In the genomic region with DNA sequence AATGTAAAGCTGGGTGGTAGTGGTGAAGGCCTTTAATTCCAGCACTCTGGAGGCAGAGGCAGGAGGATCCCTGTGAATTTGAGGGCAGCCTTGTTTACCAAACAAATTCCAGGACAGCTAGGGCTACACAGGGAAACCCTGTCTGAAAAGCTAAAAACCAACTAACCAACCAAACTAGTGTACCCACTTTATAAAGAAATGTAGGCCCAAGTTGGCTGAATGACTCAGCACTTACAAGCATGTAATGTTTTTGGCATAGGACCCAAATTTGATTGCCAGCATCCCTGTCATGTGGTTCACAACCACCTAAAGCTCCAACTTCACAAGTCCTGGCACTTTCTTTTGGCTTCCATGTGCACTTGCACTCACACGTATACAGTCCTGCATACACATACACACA, we compare ENCODE assay signal across 19 mouse cellular contexts. TPM values are rescaled to one million over a fixed set of nuclear protein-coding genes. Genes with fewer than 3 reads are reported as not detected.
DNase-seq lines count a peak whose midpoint lies in the region; ATAC-seq and TF ChIP-seq lines count a peak whose summit lies in the region.
"Had no signal": no experiment of that assay in that cellular context is flagged by ENCODE, and none has a peak within 500 bp of the region (broad histone marks: within the 10 kb centered on the region; RNA-seq: fewer than 3 reads in every experiment).

No protein-coding gene starts in this region.

- TF ChIP-seq CTCF in hindbrain, postnatal 0 days (IDR thresholded peaks at IDR 0.05; ENCODE audit: low read depth), result no peak
- no peak for TF ChIP-seq CTCF in C2C12 (IDR thresholded peaks at IDR 0.05; ENCODE audit: control insufficient read depth, insufficient read depth, insufficient read length)

- H3K4me3 ChIP-seq in hindbrain, postnatal 0 days (ENCODE audit: low read length), result no peak overlapping the region
- H3K4me3 ChIP-seq in hindbrain, embryonic 16.5 days (ENCODE audit: low read length), result no peak overlapping the region
- H3K4me3 ChIP-seq in C2C12 (ENCODE audit: insufficient read depth, poor library complexity, severe bottlenecking), result no peak overlapping the region
- H3K4me3 ChIP-seq in midbrain, embryonic 15.5 days, result no peak overlapping the region
- H3K4me3 ChIP-seq: embryonic facial prominence, embryonic 15.5 days; heart, embryonic 15.5 days; hindbrain, embryonic 10.5 days; liver, embryonic 13.5 days; lung, embryonic 15.5 days; neural tube, embryonic 12.5 days; stomach, embryonic 15.5 days had no signal

- no peaks in the 10 kb centered on the region for H3K27me3 ChIP-seq in hindbrain, postnatal 0 days (ENCODE audit: insufficient read depth, low read length)
- no peaks in the 10 kb centered on the region for H3K27me3 ChIP-seq in hindbrain, embryonic 16.5 days (replicated peaks; ENCODE audit: control insufficient read depth, insufficient read depth, low read length)
- H3K27me3 ChIP-seq in C2C12 (ENCODE audit: control insufficient read depth, insufficient read depth, insufficient read length), result no peaks in the 10 kb centered on the region
- H3K27me3 ChIP-seq in midbrain, embryonic 15.5 days (replicated peaks), result peaks cover 5% of the 10 kb centered on the region; the same call in 1 of the 2 replicates
- H3K27me3 ChIP-seq: embryonic facial prominence, embryonic 15.5 days; heart, embryonic 15.5 days; liver, embryonic 13.5 days; lung, embryonic 15.5 days; neural tube, embryonic 12.5 days; stomach, embryonic 15.5 days had no signal

- no peak overlapping the region for H3K9ac ChIP-seq in hindbrain, postnatal 0 days (replicated peaks; ENCODE audit: low read length)
- H3K9ac ChIP-seq in hindbrain, embryonic 16.5 days (ENCODE audit: low read depth, low read length), result no peak overlapping the region
- H3K9ac ChIP-seq in midbrain, embryonic 15.5 days, result no peak overlapping the region
- H3K9ac ChIP-seq: embryonic facial prominence, embryonic 15.5 days; heart, embryonic 15.5 days; liver, embryonic 13.5 days; lung, embryonic 15.5 days; neural tube, embryonic 12.5 days; stomach, embryonic 15.5 days had no signal

- no peaks in the 10 kb centered on the region for H3K4me1 ChIP-seq in hindbrain, postnatal 0 days (ENCODE audit: insufficient read depth, low read length)
- H3K4me1 ChIP-seq in hindbrain, embryonic 16.5 days (ENCODE audit: control insufficient read depth, insufficient read depth, low read depth, low read length), result no peaks in the 10 kb centered on the region
- peaks cover 11% of the 10 kb centered on the region; the same call in 1 of the 2 replicates for H3K4me1 ChIP-seq in midbrain, embryonic 15.5 days
- H3K4me1 ChIP-seq: embryonic facial prominence, embryonic 15.5 days; heart, embryonic 15.5 days; hindbrain, embryonic 10.5 days; liver, embryonic 13.5 days; lung, embryonic 15.5 days; neural tube, embryonic 12.5 days; stomach, embryonic 15.5 days had no signal

- no peak overlapping the region for H3ac ChIP-seq in C2C12 (ENCODE audit: control insufficient read depth, insufficient read length, low read depth)

- peak; percentile 33 for DNase-seq in hindbrain, postnatal 0 days (ENCODE audit: low spot score)
- peak; percentile 66 for DNase-seq in NIH3T3 (ENCODE audit: low read depth)
- peak; percentile 33 for DNase-seq in gonadal fat pad, adult 2 months (ENCODE audit: low read depth)
- DNase-seq in ovary, postnatal 14 days (ENCODE audit: low spot score), result no peak
- DNase-seq: cerebellum, adult 9-10 months; heart, adult 11 months; left cerebral cortex, postnatal 4 days; liver, embryonic 13.5 days had no signal

- H3K4me2 ChIP-seq in hindbrain, postnatal 0 days (ENCODE audit: low read depth, low read length), result no peak overlapping the region
- H3K4me2 ChIP-seq in hindbrain, embryonic 16.5 days (ENCODE audit: low read length), result no peak overlapping the region
- no peak overlapping the region for H3K4me2 ChIP-seq in midbrain, embryonic 15.5 days
- H3K4me2 ChIP-seq: embryonic facial prominence, embryonic 15.5 days; heart, embryonic 15.5 days; liver, embryonic 13.5 days; lung, embryonic 15.5 days; neural tube, embryonic 12.5 days; stomach, embryonic 15.5 days had no signal

- 93% methylated on average over 1 of the region's 1 CpGs for WGBS in hindbrain, postnatal 0 days
- WGBS in hindbrain, embryonic 16.5 days, result 87% methylated on average over 1 of the region's 1 CpGs
- WGBS in midbrain, embryonic 15.5 days, result 89% methylated on average over 1 of the region's 1 CpGs

- no peak overlapping the region for H3K27ac ChIP-seq in hindbrain, postnatal 0 days
- H3K27ac ChIP-seq in hindbrain, embryonic 16.5 days (ENCODE audit: low read depth, low read length), result no peak overlapping the region
- H3K27ac ChIP-seq in midbrain, embryonic 15.5 days, result no peak overlapping the region
- H3K27ac ChIP-seq: embryonic facial prominence, embryonic 15.5 days; heart, embryonic 15.5 days; hindbrain, embryonic 10.5 days; liver, embryonic 13.5 days; lung, embryonic 15.5 days; neural tube, embryonic 12.5 days; stomach, embryonic 15.5 days had no signal

- peaks cover 5% of the 10 kb centered on the region for H3K79me2 ChIP-seq in C2C12 (ENCODE audit: control insufficient read depth, insufficient read depth)

- peaks cover 6% of the 10 kb centered on the region for H3K79me3 ChIP-seq in C2C12 (ENCODE audit: low read depth)

- no peaks in the 10 kb centered on the region for H3K36me3 ChIP-seq in hindbrain, postnatal 0 days (ENCODE audit: insufficient read depth, low read length)
- no peaks in the 10 kb centered on the region for H3K36me3 ChIP-seq in hindbrain, embryonic 16.5 days (ENCODE audit: control insufficient read depth, insufficient read depth, low read length)
- H3K36me3 ChIP-seq in C2C12 (ENCODE audit: control insufficient read depth, insufficient read depth), result no peaks in the 10 kb centered on the region
- no peaks in the 10 kb centered on the region for H3K36me3 ChIP-seq in midbrain, embryonic 15.5 days (replicated peaks)
- H3K36me3 ChIP-seq: embryonic facial prominence, embryonic 15.5 days; heart, embryonic 15.5 days; liver, embryonic 13.5 days; lung, embryonic 15.5 days; neural tube, embryonic 12.5 days; stomach, embryonic 15.5 days had no signal

- no peaks in the 10 kb centered on the region for H3K9me3 ChIP-seq in hindbrain, postnatal 0 days (ENCODE audit: low read length)
- no peaks in the 10 kb centered on the region for H3K9me3 ChIP-seq in hindbrain, embryonic 16.5 days (ENCODE audit: control insufficient read depth, low read length)
- no peaks in the 10 kb centered on the region for H3K9me3 ChIP-seq in midbrain, embryonic 15.5 days
- H3K9me3 ChIP-seq: embryonic facial prominence, embryonic 15.5 days; heart, embryonic 15.5 days; hindbrain, embryonic 10.5 days; liver, embryonic 13.5 days; lung, embryonic 15.5 days; neural tube, embryonic 12.5 days; stomach, embryonic 15.5 days had no signal

- ATAC-seq in hindbrain, postnatal 0 days, result no peak
- no peak for ATAC-seq in hindbrain, embryonic 16.5 days
- ATAC-seq in midbrain, embryonic 15.5 days (replicated peaks), result no peak
- ATAC-seq: forebrain, embryonic 16.5 days; inflammation-experienced regulatory T-cells, adult 6 months had no signal

TF ChIP-seq in C2C12, 6 proteins besides CTCF, POLR2A, EP300 and RAD21:
- TF ChIP-seq USF1 (IDR thresholded peaks at IDR 0.05; ENCODE audit: low read depth) (peak; percentile 8), MAX (IDR thresholded peaks at IDR 0.05) (no peak)

RNA-seq across cellular contexts. Expression of a gene that starts 12.2 kb away (rescaled TPM):
- total RNA-seq in hindbrain, postnatal 0 days (2014; rRNA removed), result 29.7 and 30.8 TPM in 2 replicates
- polyA plus RNA-seq in hindbrain, postnatal 0 days (2015; fragmentation: Nextera tagmentation; extraction: Ambion mirVana), result 111 and 112 TPM in 2 replicates
- polyA plus RNA-seq in hindbrain, embryonic 16.5 days (2015; fragmentation: Nextera tagmentation; extraction: Ambion mirVana), result 106 TPM in 2 replicates
- 25.1 TPM for polyA plus RNA-seq in C2C12 (2012; fragmentation: generic; extraction: Trizol)
- polyA plus RNA-seq in gonadal fat pad, adult 2 months (2012; rRNA removed), result 17.8 and 22.3 TPM in 2 replicates
- polyA plus RNA-seq in midbrain, embryonic 15.5 days (2015; fragmentation: Nextera tagmentation; extraction: Ambion mirVana), result 82.6 and 86.3 TPM in 2 replicates

RNA-seq across cellular contexts. Expression of a gene that starts 12.3 kb away (rescaled TPM):
- total RNA-seq in hindbrain, postnatal 0 days (2014; rRNA removed), result 15.9 and 22.8 TPM in 2 replicates
- 31.0 and 35.1 TPM in 2 replicates for polyA plus RNA-seq in hindbrain, postnatal 0 days (2015; fragmentation: Nextera tagmentation; extraction: Ambion mirVana)
- polyA plus RNA-seq in hindbrain, embryonic 16.5 days (2015; fragmentation: Nextera tagmentation; extraction: Ambion mirVana), result 42.2 and 42.4 TPM in 2 replicates
- 7.0 TPM for polyA plus RNA-seq in C2C12 (2012; fragmentation: generic; extraction: Trizol)
- polyA plus RNA-seq in gonadal fat pad, adult 2 months (2012; rRNA removed), result 3.8 and 4.1 TPM in 2 replicates
- 33.3 and 34.4 TPM in 2 replicates for polyA plus RNA-seq in midbrain, embryonic 15.5 days (2015; fragmentation: Nextera tagmentation; extraction: Ambion mirVana)
